Mouse (Mus musculus): Measurements from ENCODE around the gene 4933411K16Rik. TPM values are rescaled to one million over a fixed set of nuclear protein-coding genes. Genes with fewer than 3 reads are reported as not detected.

4933411K16Rik gene
- polyA plus RNA-seq, 1 experiment from 2014 or later, result 0.15 TPM

DNA sequence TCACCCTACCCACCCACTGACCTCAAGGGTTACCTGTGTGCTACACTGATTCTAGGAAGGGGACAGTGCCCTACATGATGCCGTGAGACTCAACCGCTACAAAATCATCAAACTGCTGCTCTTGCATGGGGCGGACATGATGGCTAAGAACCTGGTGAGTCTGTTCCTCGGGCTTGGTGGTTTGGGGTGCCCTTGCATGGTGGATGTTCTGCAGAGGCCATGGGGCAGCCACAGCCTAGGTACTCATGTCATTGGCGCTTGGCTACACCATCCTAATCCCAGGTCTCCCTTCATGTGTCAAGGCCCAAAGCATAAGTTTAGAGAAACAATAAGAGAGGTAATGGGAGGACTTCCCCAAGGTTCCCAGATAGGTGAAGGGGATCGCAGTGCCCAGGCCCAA is 8.1 kb upstream of the 4933411K16Rik start:
- Histone ChIP-seq H3K9me3 (no peaks in the 10 kb centered on the region), H3K36me3 (no peaks in the 10 kb centered on the region), H3K4me1 (peaks cover 14% of the 10 kb centered on the region; the same call in 1 of the 2 replicates), H3K27ac (no peak overlapping the region), H3K4me3 (no peak overlapping the region), H3K27me3 (ENCODE audit: insufficient read depth, poor library complexity, severe bottlenecking) (peaks cover 36% of the 10 kb centered on the region)
- DNase-seq (ENCODE audit: low spot score), result no peak
- WGBS, result 93% methylated on average over 6 of the region's 6 CpGs

DNA sequence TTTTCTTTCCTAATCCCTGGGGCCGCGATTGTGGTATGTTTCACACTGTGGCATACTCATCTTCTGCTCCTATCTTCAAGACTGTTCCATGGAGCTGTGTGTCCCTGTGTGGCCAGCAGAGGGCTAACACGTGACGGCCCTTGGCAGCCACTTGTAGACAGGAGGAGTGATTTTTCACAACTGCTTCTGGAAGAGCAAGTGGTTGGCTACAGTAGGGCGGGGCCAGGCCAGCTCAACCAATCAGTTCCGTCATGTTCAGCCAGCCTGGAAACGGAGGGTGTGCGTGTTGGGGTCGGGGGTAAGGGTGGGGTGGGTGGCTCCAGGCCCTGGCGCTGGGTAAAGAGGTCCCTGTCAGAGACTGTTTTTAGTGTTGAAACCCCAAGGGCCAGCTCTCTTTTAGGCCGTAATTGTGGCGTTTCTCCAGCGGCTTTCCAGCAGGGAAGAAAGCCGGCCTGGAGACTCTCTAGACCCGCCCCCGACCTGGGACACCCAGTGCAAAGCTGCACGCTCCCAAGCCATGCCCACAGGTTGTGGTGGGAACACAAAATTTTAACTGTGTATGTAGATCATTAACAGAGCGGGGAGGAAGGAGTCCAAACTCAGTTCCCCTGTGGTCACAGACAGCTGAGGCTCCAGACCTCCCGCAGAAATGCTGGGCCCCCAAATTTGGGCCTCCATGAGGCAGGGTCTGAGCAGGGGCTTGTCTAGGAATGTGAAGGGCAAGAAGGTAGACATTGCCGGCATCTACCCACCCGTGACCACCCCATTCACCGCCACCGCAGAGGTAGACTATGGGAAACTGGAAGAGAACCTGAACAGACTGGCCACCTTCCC is 6.6 kb upstream of the 4933411K16Rik start, which contains the start of gene Hoga1:
Hoga1 (plus strand) TSS at position 342 of the 834 bp plus-strand sequence.
- peaks cover 23% of the 10 kb centered on the region; the same call in 1 of the 2 replicates for H3K27me3 ChIP-seq (ENCODE audit: insufficient read depth, poor library complexity, severe bottlenecking)
- H3K4me3 ChIP-seq, result peak within 1 kb of the TSS; percentile 56
- peak within 1 kb of the TSS; percentile 76 for H3K27ac ChIP-seq
- no peaks in the 10 kb centered on the region for H3K36me3 ChIP-seq
- DNase-seq (ENCODE audit: low spot score), result peak; percentile 93
- H3K9me3 ChIP-seq, result no peaks in the 10 kb centered on the region
- 23% methylated on average over 23 of the region's 23 CpGs for WGBS
- peaks cover 14% of the 10 kb centered on the region; the same call in 1 of the 2 replicates for H3K4me1 ChIP-seq

DNA sequence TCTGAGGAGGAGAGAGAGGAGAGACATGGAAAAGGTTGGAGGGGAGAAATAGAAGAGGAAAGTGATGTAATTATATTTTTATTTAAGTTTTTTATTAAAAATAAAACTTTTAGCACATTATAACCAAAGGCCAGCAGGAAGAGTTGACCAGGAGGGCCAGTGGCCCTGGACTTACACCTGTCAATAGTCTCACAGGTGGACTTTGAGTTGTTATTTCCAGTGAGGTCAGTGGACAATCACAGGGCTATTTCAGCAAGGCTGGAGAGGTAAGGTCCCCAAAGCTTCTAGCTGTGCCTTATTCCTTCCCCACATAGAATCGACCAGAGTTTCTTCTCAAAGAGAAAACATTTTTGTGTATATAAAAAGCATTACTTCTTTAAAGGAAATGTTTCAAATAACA is 1.8 kb upstream of the 4933411K16Rik start:
- H3K9me3 ChIP-seq, result no peaks in the 10 kb centered on the region
- peaks cover 15% of the 10 kb centered on the region; the same call in 1 of the 2 replicates for H3K4me1 ChIP-seq
- H3K27ac ChIP-seq, result no peak overlapping the region
- 64% methylated on average over 1 of the region's 1 CpGs for WGBS
- DNase-seq (ENCODE audit: low spot score), result no peak
- H3K27me3 ChIP-seq (ENCODE audit: insufficient read depth, poor library complexity, severe bottlenecking), result peaks cover 10% of the 10 kb centered on the region; the same call in 1 of the 2 replicates
- no peak overlapping the region for H3K4me3 ChIP-seq
- no peaks in the 10 kb centered on the region for H3K36me3 ChIP-seq

DNA sequence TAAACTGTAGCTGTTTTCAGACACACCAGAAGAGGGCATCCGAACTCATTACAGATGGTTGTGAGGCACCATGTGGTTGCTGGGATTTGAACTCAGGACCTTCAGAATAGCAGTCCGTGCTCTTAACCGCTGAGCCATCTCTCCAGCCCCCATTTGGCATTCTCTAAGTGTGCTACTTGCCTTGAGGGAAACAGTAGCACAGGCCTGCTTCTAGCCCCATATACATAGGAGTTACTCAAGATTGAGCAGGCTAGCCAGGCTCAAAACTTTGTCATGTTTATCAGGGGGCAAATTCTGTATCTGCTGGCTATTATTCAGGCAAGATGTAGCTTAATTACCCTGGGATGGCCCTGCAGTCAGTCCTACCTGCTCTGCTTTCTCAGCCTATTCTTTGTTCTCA is 697 bp upstream of the 4933411K16Rik start:
- no peak for DNase-seq (ENCODE audit: low spot score)
- 82% methylated on average over 3 of the region's 3 CpGs for WGBS
- no peak overlapping the region for H3K27ac ChIP-seq
- H3K4me1 ChIP-seq, result 0 out of 2 replicates have a peak, but pooled peaks cover 4% of the 10 kb centered on the region
- H3K9me3 ChIP-seq, result no peaks in the 10 kb centered on the region
- H3K4me3 ChIP-seq, result no peak overlapping the region
- H3K27me3 ChIP-seq (ENCODE audit: insufficient read depth, poor library complexity, severe bottlenecking), result peaks cover 10% of the 10 kb centered on the region; the same call in 1 of the 2 replicates
- H3K36me3 ChIP-seq, result no peaks in the 10 kb centered on the region

DNA sequence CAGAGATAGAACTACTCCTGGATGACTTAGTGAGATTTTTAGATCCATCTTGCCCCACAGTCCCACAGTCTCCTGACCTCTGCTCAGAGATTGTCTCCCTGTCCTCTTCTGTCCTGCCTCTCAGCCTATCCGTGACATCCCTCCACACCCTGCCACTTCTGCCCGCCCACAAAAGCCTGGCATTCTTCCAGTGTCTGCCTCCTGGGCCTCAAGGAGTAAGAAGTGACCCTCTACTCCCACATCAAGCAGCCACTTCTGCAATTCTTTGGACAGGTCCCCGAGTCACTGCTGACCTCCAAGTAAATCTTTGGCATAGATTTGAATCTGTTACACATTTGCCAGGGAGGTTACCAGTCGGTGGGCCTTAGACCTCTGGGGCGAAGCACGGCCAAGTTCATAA is 2.2 kb downstream of the 4933411K16Rik start:
- Histone ChIP-seq H3K4me1 (0 out of 2 replicates have a peak, but pooled peaks cover 3% of the 10 kb centered on the region), H3K36me3 (no peaks in the 10 kb centered on the region), H3K4me3 (no peak overlapping the region), H3K27me3 (ENCODE audit: insufficient read depth, poor library complexity, severe bottlenecking) (no peaks in the 10 kb centered on the region; the same call in 1 of the 2 replicates), H3K27ac (no peak overlapping the region), H3K9me3 (no peaks in the 10 kb centered on the region)
- WGBS, result 74% methylated on average over 6 of the region's 6 CpGs
- no peak for DNase-seq (ENCODE audit: low spot score)

DNA sequence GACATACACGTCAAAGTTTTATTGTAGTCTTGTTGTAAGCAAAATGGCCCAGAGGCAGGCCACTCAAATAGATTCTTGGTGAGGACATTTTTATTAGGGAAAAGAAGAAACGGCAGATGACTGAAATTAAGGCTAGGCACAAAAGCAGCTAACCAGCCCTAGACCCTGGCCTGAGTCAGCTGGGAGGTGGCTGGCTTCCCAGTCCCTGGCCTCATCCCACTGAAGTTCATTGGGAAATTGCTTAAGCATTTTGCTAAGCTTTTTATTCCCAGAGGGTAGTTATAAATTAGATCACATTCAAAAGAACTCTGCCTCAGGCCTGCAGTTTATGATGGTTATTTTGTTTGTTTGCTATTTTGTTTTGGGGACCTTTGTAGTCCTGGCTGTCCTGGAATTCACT is 3.8 kb downstream of the 4933411K16Rik start:
- DNase-seq (ENCODE audit: low spot score), result no peak
- 75% methylated on average over 2 of the region's 2 CpGs for WGBS
- Histone ChIP-seq H3K27ac (no peak overlapping the region), H3K36me3 (no peaks in the 10 kb centered on the region), H3K4me1 (0 out of 2 replicates have a peak, but pooled peaks cover 3% of the 10 kb centered on the region), H3K27me3 (ENCODE audit: insufficient read depth, poor library complexity, severe bottlenecking) (peaks cover 7% of the 10 kb centered on the region; the same call in 1 of the 2 replicates), H3K9me3 (no peaks in the 10 kb centered on the region), H3K4me3 (no peak overlapping the region)

DNA sequence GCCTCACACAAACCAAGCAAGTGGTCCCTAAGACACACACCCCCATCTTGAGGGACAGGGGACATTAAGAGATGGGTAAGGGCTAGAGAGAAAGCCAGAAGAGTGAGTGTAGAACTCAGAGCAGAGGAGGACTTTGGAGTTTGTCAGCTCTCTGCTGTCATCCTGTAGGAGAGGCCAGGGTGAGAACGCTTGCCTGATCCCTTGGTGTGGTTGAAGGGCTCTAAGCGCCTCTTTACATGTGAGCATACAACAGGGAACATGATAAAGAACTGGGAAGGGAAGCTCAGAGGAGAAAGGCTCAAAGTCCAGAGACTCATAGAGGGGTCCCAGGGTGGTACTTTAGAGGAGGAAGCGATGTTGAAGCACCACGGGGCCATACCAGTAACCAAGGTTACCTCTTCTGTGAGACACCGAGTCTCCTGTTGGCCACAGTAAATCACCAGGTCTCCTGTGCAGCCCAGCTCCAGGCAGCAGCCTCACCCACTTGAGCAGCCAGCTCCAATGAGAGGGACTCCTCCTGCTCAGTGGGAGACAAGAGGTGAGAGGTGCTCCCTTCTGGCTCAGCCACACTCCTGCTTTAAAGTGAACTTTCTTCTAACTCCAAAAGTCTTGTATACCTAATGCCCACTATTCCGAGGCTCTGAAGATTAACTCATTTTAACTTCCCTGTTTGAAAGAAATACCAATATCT is 4.8 kb downstream of the 4933411K16Rik start:
- H3K27ac ChIP-seq, result no peak overlapping the region
- H3K27me3 ChIP-seq (ENCODE audit: insufficient read depth, poor library complexity, severe bottlenecking), result peaks cover 10% of the 10 kb centered on the region; the same call in 1 of the 2 replicates
- 74% methylated on average over 6 of the region's 6 CpGs for WGBS
- H3K9me3 ChIP-seq, result no peaks in the 10 kb centered on the region
- no peak for DNase-seq (ENCODE audit: low spot score)
- H3K4me1 ChIP-seq, result 0 out of 2 replicates have a peak, but pooled peaks cover 3% of the 10 kb centered on the region
- no peak overlapping the region for H3K4me3 ChIP-seq
- no peaks in the 10 kb centered on the region for H3K36me3 ChIP-seq

DNA sequence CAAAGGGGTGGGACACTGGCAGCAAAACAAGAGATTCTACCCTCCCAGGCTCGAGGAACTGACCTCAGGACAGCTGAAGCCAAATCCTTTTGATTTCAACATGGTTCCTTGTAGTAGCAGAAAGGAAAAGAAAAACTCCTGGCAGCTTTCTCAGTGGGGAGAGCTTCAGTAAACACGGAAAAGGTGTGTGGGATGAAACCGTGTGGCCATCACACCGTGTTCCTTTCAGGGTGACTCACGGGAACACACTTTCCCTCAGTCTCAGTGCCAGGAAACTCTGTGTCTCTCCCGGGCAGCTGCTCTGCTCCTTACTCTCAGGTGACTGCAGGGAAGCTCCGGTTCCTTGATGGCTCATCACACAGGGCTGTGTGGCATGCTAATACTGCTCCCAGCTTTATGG is 6.4 kb downstream of the 4933411K16Rik start:
- no peaks in the 10 kb centered on the region for H3K9me3 ChIP-seq
- no peak overlapping the region for H3K27ac ChIP-seq
- H3K36me3 ChIP-seq, result no peaks in the 10 kb centered on the region
- 65% methylated on average over 7 of the region's 7 CpGs for WGBS
- 0 out of 2 replicates have a peak, but pooled peaks cover 3% of the 10 kb centered on the region for H3K4me1 ChIP-seq
- H3K4me3 ChIP-seq, result no peak overlapping the region
- H3K27me3 ChIP-seq (ENCODE audit: insufficient read depth, poor library complexity, severe bottlenecking), result peaks cover 10% of the 10 kb centered on the region; the same call in 1 of the 2 replicates
- no peak for DNase-seq (ENCODE audit: low spot score)

DNA sequence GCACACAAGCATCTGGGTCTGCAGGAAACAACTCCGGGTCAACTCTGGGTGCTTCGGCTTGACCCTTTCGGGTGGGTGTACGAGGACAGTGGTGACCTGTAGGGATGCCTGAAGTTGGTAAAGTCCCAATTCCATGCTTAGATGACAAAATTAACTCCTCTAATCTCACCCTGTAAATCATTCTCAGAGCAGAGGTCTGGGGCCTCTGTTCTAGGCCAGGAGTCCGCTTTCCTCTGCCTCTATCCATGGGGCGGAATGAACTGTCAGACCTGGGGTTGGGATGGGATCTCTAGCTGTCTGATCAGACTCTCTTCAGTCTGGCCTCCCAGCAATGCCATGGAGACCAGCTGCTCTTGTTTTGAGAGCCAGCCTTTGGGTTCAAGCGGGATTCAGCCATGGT is 9.4 kb downstream of the 4933411K16Rik start:
- H3K9me3 ChIP-seq, result no peaks in the 10 kb centered on the region
- H3K4me3 ChIP-seq, result no peak overlapping the region
- peak; percentile 17 for DNase-seq (ENCODE audit: low spot score)
- no peaks in the 10 kb centered on the region for H3K36me3 ChIP-seq
- whole genome bisulfite sequencing, result 87% methylated on average over 7 of the region's 7 CpGs
- no peaks in the 10 kb centered on the region for H3K4me1 ChIP-seq
- peaks cover 10% of the 10 kb centered on the region; the same call in 1 of the 2 replicates for H3K27me3 ChIP-seq (ENCODE audit: insufficient read depth, poor library complexity, severe bottlenecking)
- H3K27ac ChIP-seq, result no peak overlapping the region

DNA sequence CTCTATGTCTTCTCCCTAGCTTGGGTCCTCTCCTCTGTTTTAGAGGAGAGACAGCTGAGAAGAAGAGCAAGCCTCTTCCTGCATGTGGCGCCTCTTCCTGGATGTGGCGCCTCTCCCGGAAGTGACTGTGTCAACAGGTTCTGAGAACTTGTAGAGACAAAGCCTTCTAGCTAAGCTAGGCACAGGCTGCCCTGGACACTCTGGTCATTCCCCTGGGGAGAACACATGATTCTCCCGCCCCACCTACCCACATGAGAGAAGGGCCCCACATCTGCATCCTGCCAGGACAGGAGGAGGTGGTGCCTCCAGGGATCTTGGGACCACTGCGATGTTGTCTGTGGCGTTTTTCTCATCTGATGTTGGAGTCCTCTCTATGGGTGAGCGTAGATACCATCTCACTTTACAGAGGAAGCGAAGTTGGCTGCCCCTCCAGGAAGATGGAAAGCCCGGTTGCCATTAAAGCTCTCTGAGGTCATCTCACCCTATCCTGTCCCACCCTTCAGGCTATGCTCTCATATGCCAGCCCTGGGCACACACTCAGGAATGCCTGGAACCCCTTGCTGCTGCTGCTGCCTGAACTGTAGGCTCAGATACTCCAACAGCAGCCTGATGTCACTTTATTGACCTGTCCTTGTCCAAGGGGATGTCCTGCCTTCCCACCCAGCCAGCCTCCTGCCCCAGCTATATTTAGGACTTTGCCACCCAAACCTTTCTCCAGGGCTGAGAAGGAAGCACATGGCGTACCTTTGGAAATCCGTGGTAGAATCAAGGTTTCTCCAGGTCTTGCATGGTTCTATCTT is 16.6 kb downstream of the 4933411K16Rik start:
- H3K27ac ChIP-seq, result peak overlapping the region; percentile 22; the same call in 1 of the 2 replicates
- H3K27me3 ChIP-seq (ENCODE audit: insufficient read depth, poor library complexity, severe bottlenecking), result no peaks in the 10 kb centered on the region
- no peaks in the 10 kb centered on the region for H3K9me3 ChIP-seq
- peak; percentile 68 for DNase-seq (ENCODE audit: low spot score)
- no peak overlapping the region for H3K4me3 ChIP-seq
- H3K4me1 ChIP-seq, result peaks cover 9% of the 10 kb centered on the region
- no peaks in the 10 kb centered on the region for H3K36me3 ChIP-seq
- 69% methylated on average over 11 of the region's 11 CpGs for WGBS

DNA sequence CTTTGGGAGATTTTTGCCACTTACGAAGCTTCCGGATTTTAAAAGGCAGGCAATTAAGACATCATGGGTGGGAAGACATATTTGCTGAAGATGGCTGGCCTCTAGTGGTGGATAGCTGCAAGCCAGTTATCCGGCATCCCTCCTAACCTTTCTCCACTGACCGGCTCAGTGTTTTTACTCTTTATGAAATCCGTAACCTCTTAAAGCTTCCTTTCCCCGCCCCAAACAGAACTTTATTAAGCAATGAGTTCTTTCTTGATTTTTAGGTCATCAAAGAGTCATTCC is 17.1 kb downstream of the 4933411K16Rik start:
- WGBS, result 57% methylated on average over 6 of the region's 6 CpGs
- no peak for DNase-seq (ENCODE audit: low spot score)
- H3K4me3 ChIP-seq, result no peak overlapping the region

DNA sequence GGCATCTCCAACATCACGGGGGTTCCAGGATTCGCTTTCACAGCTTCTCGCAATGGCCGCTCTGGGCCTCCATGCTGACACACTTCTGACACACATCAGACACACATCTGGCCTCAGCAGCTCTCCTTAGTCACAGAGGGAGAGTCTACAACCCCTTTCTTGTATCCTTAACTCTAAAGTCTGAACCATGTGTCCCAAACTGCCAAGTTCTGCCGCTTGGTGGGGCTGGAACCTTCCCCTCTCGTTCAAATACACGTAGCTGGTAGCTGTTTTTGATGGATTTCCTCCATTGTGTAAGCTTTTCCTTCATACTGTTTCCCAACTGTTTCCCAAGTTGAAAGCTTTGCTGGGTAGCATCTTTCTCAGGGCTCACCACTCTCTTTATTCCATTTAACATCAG is 19.2 kb downstream of the 4933411K16Rik start:
- 67% methylated on average over 7 of the region's 7 CpGs for WGBS
- peak; percentile 63 for DNase-seq (ENCODE audit: low spot score)
- Histone ChIP-seq H3K9me3 (no peaks in the 10 kb centered on the region), H3K27ac (no peak overlapping the region), H3K4me3 (no peak overlapping the region), H3K4me1 (peaks cover 9% of the 10 kb centered on the region), H3K27me3 (ENCODE audit: insufficient read depth, poor library complexity, severe bottlenecking) (no peaks in the 10 kb centered on the region), H3K36me3 (peaks cover 14% of the 10 kb centered on the region)

More for the DNA sequence above, 17.1 kb downstream of the 4933411K16Rik start:
- Histone ChIP-seq H3K27me3 (ENCODE audit: insufficient read depth, poor library complexity, severe bottlenecking) (no peaks in the 10 kb centered on the region), H3K27ac (0 out of 2 replicates have a peak overlapping the region, but pooled peaks have one; percentile 22), H3K9me3 (no peaks in the 10 kb centered on the region), H3K36me3 (no peaks in the 10 kb centered on the region), H3K4me1 (peaks cover 9% of the 10 kb centered on the region)
